Mouse (Mus musculus) cerebellum, adult 18-20 months (tissue): ENCODE data around the gene Gimap1.

ENCODE experiments used
- DNase-seq, 2 experiments: peaks; one replicate each; pipeline ENCODE4 v3.0.0; 2021

Gene Gimap1

GRCm38 (mm10) chr6:48740501-48741169 lies 1.8 kb downstream of the Gimap1 start:
- no peak for DNase-seq

- DNase-seq: no peak
These were observed 2.4 kb downstream of the Gimap1 start for GRCm38 (mm10) chr6:48741273-48741672.

- no peak for DNase-seq
These were observed 2.9 kb downstream of the Gimap1 start for GRCm38 (mm10) chr6:48741711-48742206.

GRCm38 (mm10) chr6:48742422-48743351 lies 3.8 kb downstream of the Gimap1 start:
- DNase-seq: no peak

GRCm38 (mm10) chr6:48745490-48745889 lies 6.6 kb downstream of the Gimap1 start:
- no peak for DNase-seq

- no peak for DNase-seq
These were observed 7.4 kb downstream of the Gimap1 start, which contains the start of gene Gimap5 for GRCm38 (mm10) chr6:48745959-48746889. Gene Gimap5, plus strand, starts transcription at chr6:48746197.

GRCm38 (mm10) chr6:48747091-48747966 lies 8.5 kb downstream of the Gimap1 start:
- no peak for DNase-seq

DNA sequence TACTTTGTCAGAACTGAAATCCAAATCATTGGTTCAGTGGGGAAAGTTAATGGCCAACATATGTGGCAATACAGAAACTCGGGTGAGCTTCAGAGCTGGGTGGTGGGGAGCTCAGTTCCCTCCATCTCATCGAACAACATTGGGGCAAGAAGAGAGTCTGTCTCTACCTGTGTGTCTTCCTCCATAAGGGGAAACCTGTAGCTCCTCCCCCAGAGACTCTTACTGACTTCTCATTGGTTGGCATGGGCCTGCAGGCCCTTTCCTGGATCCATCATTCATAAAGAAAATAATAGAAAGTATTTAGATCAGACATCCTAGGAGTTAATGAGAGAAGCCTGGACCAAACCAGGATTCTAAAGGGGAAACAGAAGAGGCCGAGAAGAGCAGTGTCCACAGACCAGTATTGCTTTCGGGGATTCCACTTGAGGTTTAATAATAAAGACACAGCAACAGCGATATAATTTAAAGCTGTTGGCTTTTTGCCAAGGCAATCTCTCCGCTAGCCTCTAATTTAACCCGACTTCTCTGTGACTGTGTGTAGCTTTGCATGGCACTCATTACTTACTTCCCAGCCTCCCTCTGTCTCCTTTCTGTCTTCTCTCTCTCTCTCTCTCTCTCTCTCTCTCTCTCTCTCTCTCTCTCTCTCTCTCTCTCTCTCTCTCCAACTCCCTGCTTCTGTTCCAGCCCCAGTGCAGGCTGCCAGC lies 24.9 kb downstream of the Gimap1 start:
- DNase-seq: no peak

DNA sequence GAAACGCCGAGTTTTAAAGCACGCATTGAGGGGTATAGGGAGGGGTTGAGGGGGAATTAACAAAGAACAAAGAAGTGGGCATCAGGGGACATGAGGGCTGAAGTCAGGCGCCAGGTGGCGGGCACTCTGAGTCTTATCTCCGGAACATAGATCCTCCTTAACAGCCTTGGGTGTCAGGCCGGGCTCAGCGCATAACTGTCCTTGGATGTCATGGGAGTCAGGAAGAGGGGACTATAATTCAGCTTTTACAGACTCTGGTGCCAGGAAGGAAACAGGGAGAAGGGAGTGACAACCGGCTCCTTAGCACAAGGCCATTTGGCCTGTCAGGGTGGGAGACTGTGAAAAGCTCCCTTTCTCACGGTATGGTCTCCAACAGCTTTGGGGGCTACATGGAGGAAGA lies 25.6 kb downstream of the Gimap1 start:
- no peak for DNase-seq

DNA sequence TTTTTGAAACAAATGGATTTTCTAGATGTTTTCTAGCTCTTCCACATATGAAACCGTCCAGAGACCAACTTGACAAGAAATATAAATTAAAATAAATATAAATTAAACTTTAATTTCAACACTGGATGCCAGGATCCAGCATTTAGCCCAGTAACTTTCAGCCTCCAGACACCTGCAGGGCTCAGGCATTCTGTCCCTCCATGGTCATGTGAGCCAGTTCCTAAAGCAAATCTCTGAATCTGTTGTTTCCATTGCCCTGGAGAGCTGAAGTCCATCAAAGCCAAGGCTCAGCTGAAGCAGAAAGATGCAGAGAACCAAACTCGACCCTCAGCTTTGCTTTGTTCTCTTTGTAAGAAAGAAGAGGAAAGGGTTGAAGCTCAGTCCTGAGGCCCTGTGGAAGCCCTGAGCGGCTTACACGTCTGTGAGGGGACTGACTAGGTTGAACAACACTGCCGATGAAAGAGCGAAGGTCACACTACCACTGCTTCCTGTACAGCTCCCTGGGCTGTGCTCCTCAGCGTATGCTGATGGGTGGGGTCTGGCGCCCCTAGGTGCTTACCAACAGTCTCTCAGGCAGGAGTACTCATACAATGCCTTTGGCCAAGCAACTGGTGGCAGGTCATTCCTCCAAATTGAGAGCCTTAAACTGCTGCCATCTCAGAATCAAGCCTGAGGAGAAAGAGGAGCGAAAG lies 29.5 kb downstream of the Gimap1 start:
- no peak for DNase-seq

DNA sequence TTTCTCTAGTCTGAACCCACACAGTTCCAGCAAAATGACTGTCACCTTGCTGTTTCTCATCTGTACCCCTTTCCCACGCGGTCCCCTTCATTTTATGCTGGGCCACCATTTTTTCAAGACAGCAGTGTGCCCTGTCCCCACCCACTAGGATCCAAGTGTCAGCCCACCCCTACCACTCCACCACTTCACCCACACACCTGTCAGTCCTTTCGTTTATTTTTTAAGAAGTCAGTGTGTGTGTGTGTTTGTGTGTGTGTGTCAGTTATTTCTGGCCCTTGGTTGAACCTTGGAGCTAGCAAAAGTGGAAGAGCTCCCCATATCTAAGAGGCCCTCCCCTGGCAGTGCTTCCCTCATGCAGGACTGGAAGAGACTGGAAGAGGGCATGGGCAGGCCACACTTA lies 30.1 kb downstream of the Gimap1 start:
- no peak for DNase-seq

DNA sequence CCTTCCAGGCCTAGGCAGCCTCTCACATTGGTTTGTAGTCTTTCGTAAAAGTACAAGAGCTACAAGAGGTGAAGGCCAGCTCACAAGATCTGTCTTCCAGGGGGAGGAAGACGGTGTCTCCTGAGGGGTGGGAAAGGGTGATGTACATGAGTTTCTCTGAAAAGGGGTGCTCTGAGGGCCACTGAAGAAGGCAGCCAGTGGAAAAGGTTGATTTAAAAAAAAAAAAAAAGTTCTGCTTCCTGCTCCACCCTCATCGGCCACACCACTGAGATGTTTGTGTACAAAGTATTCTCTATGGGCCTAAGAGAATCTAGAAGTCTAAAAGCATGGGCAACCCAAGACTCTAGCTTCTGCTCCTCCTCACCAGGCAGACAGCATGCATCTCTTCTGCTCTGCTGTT lies 31.8 kb downstream of the Gimap1 start, which contains the start of gene Gimap3:
TSS of gene Gimap3 (minus strand) at position 156 of the 400 bp plus-strand sequence.
- no peak for DNase-seq

GRCm38 (mm10) chr6:48772030-48772429 lies 33.2 kb downstream of the Gimap1 start:
- DNase-seq: peak; percentile 66 to 73

- no peak for DNase-seq
These were observed 45.6 kb downstream of the Gimap1 start for GRCm38 (mm10) chr6:48784406-48784805.

DNA sequence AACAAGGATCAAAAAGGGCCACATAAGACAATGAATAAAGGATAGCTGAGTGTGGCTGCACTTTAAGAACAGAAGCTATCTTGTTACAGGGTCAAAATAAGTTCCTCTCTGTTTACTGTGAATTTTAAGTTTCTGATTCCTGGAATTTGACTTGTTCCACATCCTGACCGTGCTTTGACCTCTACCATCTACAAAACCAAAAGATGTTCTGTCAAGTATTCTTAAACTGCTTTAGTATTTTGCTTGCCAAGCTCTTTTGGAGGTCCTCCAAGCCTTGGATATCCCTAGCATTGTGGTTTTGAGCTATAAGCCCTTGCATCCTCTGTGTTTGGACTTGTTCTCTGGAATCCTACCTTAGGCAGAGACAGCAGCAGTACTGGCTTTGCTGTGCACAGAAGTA lies 46.3 kb downstream of the Gimap1 start:
- DNase-seq: no peak

DNA sequence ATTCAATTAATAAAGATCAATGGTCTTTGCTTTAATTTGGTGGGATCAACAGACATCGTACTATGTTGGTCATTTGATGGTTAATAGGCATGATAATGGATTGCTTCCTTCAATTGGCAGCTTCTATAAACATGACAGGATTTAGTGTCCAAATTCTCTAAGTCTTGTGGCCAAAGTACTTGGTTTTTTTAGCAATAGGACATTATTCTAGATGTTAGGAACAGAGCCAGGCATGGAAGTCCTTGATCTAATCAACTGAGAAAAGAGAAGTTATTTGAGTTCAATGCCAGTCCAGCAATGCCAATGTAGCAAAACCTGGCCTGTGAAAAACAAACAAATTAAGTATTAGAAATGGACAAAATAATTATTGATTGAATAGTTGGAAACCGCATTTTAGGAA lies 46.7 kb downstream of the Gimap1 start:
- no peak for DNase-seq

DNA sequence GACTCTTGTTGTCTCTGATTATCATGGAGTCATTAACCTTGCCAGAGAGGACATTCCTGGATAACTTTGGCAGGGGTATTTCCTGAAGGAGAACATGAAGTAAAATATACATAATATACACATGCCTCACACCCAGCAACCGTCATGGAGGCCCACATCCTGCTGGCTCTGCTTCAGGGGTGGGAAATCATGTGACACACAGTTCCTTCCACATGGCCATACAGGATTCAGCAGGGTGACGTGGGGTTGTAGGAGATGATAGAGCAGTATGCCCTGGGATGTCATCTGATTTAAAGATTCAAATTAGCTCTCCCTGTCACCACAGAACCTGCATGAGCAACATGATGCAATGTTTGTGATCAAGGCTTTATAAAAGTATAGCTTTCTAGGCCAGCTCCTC lies 49.0 kb downstream of the Gimap1 start:
- DNase-seq: no peak
